Mouse (Mus musculus): ENCODE measurements around the gene Mcrip2.

Mcrip2 gene

DNA sequence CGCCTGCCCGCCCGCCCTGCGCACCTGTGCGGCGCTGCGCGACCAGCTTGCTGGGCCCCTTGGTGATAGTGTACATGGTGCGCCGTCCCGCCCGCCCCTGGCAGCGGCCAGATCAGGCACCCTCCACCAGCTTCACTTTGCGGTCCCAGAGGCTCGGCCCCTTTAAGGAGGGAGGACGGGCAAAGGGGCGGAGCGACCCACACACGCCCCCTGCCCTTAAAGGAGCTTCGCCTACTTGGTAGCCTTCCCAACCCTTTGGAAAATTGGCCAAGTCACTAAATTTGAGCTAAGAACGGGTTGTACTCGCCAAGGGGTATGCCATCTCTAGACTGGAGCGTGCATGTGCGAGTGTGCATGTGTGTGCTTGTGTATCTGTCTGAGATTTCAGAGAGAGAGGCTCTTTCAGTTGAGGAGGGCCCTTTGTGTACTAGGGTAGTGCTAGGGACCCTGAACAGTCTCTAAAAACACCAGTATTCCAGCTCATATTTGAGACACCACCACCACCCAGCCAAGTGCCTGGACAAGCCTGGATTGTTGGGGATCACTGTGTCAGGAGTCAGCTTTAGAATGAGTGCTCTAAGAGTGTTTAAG is at the start of gene Mcrip2:
Gene Mcrip2 (minus strand): TSS at position 164 of the 591 bp plus-strand sequence.
- peak; percentile 44 to 45 for DNase-seq (ENCODE audit: low spot score in 2 of 2)

DNA sequence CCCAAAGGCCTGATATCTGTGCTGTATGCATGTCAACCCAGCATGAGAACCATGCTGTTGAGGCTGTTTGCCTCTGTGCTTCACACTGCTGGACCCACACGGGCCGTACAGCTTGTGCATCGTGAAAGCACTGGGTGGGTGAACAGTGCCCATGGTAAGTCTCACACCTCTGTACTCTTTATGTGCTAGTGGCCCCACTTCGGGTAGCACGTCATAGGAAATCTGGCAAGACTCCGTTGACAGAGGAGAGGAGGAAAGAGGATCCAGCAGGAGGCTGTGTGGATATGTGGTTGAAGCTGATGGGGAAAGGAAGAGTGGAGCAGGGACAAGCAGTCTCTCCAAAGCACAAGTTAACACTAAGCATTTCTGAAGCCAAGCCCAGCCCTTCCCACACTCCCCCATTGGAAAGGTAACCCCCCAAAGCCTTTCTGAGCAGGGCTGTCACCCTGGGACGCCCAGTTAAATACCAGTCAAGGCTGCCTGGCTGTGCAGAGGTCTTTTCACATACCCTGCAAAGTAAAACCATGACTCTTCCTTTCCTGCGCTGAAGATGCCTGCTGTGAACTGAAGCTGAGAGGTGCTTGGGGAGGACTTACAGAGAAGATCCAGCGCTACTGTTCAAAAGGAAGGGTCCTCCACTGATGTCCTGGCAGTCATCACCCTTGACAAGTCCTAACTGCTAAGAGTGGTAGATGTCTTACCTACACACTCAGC is 49.6 kb upstream of the Mcrip2 start:
- DNase-seq (ENCODE audit: low spot score in 2 of 2) = no peak

DNA sequence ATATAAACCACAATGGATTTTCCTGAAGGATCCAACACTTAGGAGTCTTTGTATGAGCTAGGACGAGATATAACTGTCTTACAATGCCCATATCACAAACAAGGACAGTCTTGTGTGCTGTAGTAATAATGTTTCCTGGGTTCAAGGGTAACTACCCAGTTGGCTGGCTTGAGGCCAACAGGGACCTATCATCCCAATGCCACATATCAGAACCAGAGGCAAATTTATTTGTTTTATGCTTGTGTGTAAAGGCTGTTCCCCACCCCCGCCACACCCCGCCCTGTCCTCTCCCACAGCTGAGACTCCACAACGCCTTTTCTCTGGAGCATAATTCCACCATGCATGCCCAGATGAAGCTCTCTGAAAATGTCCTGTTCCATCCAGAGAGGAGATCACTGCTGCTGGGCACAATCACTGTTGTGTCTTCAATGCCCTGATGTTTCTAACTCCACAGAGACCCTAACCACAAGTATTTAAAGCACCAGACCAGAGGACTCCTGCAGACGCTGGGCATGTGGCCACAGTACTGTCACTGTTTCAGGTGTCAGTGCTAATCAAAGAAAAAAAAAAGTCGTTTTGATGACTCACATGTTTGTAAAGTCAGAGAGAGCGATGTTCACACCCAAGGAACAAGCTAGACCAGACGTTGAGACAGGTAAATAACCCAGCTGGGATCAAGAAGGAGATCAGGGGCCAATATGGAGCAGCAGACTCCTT is 48.5 kb upstream of the Mcrip2 start:
- DNase-seq (ENCODE audit: low spot score in 2 of 2) = no peak

DNA sequence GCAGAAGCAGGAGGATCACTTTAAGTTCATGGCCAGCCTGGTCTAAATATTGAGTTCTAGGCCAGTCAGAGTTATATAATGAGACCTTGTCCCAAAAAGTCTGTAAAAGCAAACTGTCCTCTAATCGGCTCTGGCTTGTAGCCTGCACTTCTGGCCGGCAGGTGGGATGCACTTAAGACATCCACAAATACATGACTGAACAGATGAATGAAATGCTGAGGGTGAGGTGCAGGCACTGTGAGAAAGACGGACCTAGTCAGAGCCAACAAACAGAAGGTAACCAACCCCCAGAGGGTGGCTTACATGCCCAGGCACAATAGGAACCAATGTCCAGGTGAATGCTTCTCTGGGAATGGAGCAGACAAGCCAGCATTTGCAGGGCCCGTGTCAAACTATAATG is 45.7 kb upstream of the Mcrip2 start:
- DNase-seq (ENCODE audit: low spot score in 2 of 2) = no peak

DNA sequence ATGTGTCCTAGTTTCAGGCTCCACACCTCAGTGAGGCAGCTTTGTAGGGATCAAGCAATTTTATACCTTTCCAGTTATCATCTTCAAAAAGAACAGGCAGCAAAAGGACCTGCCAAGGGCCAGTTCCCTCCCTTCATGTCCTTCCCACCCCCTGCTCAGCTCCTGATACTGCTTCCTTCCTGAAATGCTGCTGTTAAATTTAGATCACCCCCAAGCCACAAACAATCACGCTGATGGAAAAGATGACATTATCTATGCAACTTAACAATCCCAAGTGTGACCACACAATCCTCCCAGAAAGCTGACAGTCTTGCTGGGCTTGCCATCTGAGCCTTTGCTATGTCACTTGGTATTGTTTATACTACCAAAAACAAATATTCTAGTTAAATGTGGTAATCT is 45.3 kb upstream of the Mcrip2 start:
- no peak for DNase-seq (ENCODE audit: low spot score in 2 of 2)

DNA sequence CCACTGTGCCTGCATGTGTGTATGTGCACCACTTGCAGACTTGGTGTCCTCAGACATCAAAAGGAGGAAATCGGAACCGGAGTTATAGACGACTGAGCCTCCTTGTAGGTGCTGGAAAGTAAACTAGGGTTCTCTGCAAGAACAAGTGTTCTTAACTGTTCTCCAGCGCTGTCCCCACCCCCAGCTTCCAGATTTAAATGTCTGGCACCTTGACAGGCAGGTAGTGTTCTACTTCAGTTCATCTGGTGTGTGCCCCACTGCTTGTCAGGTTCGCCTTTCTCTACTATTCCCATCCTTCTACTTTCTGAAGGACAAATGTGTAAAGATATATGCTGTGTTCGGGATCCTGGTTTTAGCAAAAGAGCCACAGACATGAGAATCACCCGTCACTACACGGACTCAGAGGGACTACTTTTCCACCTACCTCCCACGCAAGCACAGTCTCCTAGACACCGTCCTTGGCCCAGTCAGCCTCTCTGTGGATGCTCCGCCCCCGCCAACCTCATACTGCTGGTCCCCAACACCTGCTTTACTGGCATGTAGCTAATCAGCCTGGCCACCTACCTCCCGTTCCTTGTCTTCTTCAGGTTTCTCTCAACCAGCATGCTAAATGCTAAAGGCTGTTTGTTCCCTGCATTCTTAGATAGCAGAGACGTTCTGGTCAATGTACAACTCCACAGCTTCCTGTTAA is 44.8 kb upstream of the Mcrip2 start:
- DNase-seq (ENCODE audit: low spot score in 2 of 2) = no peak

DNA sequence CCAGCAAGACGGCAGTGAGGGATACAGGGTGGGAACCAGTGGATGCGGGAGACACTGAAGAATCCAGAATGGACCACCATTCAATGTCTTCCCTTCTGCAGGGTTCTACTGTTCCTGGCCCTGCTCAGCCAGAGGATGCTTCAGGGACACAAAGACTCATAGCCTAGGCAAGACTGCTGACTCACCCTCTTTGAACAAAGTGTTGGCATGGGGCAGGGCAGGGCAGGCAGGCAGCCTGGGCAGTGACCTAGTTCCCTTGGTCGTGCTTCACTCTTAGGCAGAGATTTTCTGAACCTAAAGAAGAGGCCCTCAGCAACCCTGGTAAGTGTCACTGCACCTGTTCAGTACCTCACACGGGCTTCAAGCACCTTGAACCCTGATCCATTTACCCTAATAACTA is 43.3 kb upstream of the Mcrip2 start:
- DNase-seq (ENCODE audit: low spot score in 2 of 2) = no peak

DNA sequence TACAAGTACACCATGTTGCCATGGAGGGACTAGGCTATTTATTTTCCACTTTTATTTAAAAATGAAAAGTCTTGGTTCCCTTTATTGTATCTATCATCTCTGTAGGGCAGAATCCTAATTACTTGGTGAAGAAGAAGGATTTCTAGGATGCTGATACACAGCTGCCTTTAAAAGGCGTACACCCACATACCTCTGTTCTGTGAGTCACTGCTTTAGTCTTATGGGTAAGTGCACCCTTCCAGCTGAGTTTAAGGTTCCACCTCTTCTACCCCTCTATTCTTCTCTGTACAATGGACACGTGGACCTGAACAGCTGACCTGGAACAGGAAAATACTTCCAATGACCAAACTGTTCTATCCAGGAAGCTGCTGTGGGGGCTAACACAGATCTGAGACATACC is 39.1 kb upstream of the Mcrip2 start:
- DNase-seq (ENCODE audit: low spot score in 2 of 2) = no peak

DNA sequence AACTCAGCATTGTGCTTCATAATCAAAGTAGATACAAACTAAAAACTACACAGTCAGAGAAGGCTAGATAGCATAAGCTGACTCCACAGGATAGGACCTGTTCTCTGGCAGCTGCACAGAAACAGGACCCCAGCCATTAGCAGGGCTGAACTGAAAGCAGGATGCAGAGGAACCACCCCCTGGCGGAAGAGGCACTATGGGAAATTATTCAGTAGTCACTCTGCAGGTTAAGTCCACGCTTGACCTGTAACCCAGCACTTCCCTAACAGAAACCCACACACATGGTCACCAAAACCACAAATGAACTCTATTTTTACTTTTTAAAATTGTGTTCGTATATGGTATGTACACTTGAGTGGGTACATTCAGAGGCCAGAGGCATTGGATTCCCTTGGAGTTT is 34.5 kb upstream of the Mcrip2 start:
- no peak for DNase-seq (ENCODE audit: low spot score in 2 of 2)

DNA sequence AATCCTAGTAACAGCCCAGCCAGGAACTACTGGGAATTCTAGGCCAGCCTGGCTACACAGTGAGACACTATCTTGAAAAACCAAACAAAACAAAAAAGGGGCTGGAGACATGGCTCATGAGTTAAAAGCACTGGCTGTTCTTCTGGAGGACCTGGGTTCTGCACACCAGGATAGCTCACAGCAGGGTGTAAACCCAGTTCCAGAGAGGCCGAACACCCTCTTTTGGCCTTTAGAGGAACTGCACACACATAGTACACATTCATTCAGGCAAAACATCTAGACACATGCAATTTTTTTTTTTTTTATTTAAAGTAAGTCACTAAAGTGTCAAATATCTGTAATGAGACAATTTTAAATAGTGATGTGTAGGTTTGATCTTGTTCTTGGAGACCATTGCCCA is 31.6 kb upstream of the Mcrip2 start:
- no peak for DNase-seq (ENCODE audit: low spot score in 2 of 2)

DNA sequence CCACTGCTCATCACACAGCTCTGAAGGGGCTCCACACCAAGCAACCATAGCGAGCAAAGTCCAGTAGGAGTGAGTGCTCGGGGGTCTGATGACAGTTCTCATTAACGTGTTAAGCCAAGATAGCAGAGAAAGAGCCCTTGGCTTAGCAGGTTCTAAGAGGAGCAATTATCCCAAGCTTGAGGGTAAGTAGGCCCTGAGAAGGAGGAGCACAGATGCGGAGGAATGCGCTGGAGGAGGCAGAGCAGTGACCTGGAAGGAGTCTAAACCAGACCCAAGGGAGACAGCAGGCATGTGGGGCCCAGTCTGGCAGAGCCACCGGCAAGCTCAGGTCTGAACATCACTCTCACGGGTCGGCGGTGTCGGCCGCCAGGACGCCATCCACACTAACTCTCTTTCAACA is 27.3 kb upstream of the Mcrip2 start:
- no peak for DNase-seq (ENCODE audit: low spot score in 2 of 2)

DNA sequence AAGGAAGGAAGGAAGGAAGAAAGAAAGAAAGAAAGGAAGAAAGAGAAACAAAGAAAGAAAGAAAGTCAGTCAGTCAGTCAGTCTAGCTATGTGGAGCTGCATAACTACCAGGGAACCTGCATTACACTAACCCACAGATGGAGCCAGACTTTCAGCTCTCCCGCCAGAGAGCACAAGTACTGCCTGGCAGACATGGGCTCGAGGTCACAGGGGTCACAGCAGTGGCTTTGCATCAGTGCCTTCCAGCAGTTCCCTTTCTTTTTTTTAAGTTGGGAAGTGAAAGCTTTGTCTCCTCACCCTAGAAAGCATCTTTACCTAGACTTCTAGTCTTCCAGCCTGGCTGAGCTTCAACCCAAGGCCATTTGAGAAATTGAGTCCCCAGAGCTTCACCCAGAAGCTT is 26.9 kb upstream of the Mcrip2 start:
- no peak for DNase-seq (ENCODE audit: low spot score in 2 of 2)

DNA sequence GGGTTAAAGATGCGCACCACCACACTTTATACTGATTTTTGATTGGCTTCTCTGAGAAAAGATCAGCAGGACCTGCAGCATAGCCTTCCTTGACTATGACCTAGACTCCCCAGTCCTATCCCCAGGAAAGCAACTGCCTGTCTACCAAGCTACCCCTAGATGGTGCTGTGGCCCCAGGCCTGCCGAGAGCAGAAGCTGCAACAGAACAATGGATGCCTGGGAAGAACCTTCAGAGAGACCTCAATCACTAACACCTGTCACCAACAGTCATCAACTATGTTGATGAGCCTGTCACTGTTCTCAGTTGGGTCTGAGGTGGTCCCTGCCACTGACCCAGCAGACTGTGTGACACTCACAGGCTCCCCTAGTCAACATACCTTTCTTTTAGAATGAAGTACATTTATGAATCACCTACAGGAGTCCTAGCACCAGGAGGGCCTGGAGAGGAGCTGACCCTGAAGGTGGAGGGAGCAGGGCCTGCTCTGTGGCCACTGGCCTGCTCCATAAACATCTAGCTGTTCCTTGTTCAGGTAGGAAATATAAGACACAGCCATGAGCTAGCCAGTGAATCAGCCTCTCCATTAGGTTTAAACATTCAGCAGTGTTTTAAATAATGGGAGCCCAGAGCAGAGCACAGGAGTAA is 25.5 kb upstream of the Mcrip2 start:
- peak; percentile 51 to 59 for DNase-seq (ENCODE audit: low spot score in 2 of 2)

DNA sequence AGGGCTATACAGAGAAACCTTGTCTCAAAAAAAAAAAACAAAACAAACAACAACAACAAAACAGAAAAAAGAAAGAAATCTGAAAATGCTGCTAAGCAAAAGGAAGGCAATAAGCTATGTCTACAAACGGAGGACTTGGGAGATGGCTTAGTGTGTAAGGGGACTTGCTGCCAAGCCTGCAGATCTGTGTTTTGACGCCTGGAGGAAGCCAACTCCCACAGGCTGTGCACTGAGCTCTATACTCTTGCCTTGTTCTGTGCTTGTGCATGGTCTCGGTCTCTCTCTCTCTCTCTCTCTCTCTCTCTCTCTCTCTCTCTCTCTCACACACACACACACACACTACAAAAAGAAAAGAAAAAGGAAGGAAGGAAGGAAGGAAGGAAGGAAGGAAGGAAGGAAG is 20.3 kb upstream of the Mcrip2 start:
- DNase-seq (ENCODE audit: low spot score in 2 of 2) = no peak

DNA sequence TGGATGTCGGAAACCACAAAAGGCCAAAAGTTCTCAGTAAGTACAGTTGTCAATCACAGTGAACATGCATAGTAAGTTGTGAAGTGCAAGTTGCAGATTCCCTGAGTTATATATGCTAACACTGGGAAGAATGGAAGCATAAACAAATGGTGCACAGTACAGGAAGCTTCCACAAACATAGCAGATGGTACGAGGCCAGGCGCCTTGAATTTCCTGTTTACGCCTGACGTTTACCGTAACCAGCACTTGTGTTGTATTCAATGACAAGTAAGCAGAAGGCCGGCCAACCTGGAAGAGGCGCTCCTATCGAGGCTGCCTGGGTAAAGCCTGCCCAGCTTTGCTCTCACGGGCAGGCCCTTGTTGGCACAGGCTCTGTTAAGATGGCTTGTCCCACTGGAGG is 18.9 kb upstream of the Mcrip2 start:
- DNase-seq (ENCODE audit: low spot score in 2 of 2) = no peak

DNA sequence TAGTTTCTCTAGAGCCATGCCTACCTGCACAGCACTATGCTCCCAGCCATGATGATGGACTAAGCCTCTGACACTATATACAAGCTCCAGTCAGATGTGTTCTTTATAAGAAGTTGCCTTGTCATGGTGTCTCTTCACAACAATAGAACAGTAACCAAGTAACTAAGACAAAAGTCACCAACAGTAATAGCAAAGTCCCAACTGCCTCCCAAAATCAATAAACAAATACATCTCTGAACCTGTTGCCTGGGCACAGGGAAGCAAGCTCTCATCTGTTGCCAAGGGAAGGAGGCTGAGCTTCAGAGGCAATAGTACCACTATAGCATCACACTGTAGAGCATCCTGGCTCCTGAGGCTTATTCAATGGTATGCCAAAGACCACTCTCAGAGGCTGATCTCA is 18.2 kb upstream of the Mcrip2 start:
- no peak for DNase-seq (ENCODE audit: low spot score in 2 of 2)

DNA sequence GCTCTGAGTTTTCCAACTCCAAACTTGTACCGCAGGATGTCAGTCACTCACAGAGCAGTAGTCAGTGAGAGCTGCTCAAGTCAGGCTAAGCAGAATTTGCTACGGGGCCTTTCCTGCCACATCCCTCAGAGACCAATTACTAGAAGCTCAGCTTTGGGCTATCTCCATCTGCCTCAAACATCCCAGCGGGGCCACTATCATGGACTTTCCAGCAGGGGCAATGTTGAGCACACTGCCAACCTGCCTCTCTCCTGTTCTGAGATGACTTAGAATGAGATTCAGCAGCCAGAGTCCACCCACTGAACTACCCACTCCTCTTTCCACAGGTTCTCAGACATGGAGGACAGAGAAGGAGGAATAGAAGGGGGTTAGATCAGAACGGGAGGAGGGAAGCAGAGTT is 17.1 kb upstream of the Mcrip2 start:
- no peak for DNase-seq (ENCODE audit: low spot score in 2 of 2)

DNA sequence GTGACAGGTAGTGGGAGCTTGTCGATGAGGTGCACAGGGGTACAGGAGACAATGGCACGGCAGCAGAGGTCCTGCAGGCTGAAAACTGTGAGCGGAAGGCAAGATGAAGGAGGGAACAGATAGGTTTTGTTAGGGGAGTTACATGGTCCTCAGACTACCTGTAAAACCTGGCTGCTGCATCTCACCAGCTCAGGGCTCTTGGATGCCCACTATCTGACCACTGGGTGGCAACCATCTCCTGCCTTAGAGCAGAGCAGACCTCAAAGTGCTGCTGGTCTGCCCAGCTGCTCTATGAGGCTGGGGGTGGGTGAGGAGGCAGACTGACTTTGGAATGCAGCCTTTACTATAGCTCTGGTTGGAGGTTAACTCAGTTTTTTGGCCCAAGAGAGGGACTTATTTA is 15.3 kb upstream of the Mcrip2 start:
- DNase-seq (ENCODE audit: low spot score in 2 of 2) = no peak

DNA sequence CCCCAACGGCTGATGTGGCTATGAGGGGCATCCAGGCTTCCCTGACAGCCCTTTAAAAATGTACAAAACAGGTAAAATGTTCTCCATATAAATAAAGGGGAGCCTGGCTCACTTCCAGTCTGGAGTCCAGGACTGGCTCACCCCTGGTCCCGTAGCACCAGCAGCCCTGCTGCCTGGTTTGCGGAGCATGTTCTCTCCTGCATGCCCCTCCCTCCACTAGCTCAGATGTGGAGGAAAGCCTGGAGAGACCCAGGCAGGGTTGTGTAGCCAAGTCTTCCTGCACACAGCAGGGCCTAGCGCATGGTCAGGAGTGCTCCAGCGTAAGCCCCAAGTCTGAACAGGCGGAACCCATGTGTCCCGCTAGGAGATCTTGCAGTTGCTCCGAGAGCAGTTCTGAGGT is 14.7 kb upstream of the Mcrip2 start:
- no peak for DNase-seq (ENCODE audit: low spot score in 2 of 2)

DNA sequence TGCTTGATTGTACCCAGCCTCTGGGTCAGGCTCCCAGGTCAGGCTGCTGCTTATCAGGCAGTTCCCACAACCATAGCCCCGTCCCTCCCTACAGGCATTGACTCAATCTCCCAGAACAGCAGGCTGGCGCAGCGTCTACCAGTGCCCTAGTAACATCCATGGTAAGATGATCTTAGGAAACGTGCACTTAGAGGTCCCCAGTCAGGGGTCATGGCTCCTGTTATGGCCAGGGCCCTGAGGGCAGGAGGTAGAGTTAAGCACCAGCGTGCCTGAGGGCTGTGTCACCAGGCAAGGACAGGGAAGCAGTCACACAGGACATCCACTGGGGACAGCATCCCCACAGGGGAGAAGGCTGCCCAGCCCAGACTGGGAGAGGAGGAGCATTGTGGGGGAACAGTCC is 13.7 kb upstream of the Mcrip2 start:
- no peak for DNase-seq (ENCODE audit: low spot score in 2 of 2)

DNA sequence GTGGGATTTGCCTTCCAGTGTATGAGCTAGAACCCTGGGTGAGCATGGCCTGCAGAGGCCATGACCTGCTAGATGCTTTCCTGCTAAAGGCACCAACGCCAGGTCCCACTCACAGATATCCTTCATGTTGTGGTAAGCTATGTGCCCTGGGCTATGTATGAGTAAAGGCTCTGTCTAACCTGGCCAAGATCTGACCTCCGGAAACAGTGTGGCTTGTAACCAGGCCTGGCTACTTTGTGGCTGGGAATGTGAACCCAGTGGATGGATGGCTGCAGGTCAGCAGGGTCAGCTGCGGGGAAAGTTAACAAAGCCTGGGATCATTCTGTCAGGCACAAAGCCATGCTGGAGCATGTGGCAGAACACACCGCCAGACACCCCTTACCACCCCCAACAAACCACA is 13.1 kb upstream of the Mcrip2 start:
- DNase-seq (ENCODE audit: low spot score in 2 of 2) = no peak

Measured in spleen, postnatal 14 days (tissue).